Mouse (Mus musculus): Measurements from ENCODE around the gene Sema4a. TPM values are rescaled to one million over a fixed set of nuclear protein-coding genes. Genes with fewer than 3 reads are reported as not detected.

Gene Sema4a
- polyA plus RNA-seq, 1 experiment from 2014 or later = 9.9 TPM

DNA sequence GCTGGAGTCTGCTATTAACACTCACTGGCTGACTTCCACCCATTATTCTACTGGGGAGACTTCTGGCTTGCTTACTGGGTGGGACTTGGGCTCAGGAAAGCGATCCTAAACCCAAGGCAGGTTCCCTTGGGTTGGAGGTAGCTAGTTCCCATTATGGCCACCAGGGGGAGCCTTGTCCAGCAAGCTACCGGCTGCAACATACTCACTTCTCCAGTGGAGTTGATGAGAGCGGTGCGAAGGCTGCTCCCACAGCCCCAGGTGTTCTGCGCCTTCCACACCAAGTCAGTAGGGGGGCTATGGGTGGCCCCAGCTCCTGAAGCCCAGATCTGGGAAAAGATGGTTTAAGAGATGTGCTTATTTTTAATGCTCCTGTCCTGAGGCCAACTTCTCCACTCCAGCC is 22.6 kb upstream of the Sema4a start:
- Histone ChIP-seq H3K36me3 (peaks cover 61% of the 10 kb centered on the region), H3K9me3 (no peaks in the 10 kb centered on the region), H3K27me3 (peaks cover 62% of the 10 kb centered on the region), H3K4me1 (peaks cover 11% of the 10 kb centered on the region), H3K4me2 (replicated peaks) (no peak overlapping the region), H3K9ac (no peak overlapping the region), H3K4me3 (no peak overlapping the region), H3K27ac (no peak overlapping the region)
- ATAC-seq (ENCODE audit: low FRiP score, low read depth) = peak; percentile 46; the same call in 1 of the 2 replicates
- 6% methylated on average over 5 of the region's 5 CpGs for WGBS

DNA sequence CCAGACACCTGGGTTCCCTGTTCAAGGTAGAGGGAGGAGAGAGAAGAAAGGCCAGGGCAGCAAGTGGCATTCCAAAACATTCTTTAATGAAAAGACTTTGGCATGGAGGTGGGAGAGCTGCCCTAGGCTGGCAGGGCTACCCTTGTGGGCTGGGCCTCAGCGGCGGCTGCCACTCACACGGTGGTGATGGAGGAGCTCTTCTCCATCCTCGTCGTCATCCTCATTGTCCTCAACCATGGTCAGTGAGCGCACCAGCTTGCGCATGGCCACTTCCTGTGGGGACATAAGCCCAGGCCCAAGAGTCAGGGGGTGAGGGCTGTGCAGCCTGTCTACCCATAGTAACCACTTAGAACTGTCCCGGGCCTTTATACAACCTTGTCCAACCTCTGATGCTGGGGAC is 22.2 kb upstream of the Sema4a start:
- H3K27ac ChIP-seq = no peak overlapping the region
- H3K9me3 ChIP-seq = no peaks in the 10 kb centered on the region
- peaks cover 62% of the 10 kb centered on the region for H3K27me3 ChIP-seq
- no peak overlapping the region for H3K4me3 ChIP-seq
- ATAC-seq (ENCODE audit: low FRiP score, low read depth) = no peak
- H3K4me1 ChIP-seq = peaks cover 6% of the 10 kb centered on the region
- H3K36me3 ChIP-seq = peaks cover 61% of the 10 kb centered on the region
- H3K4me2 ChIP-seq (replicated peaks) = no peak overlapping the region
- H3K9ac ChIP-seq = no peak overlapping the region
- 80% methylated on average over 8 of the region's 8 CpGs for WGBS

DNA sequence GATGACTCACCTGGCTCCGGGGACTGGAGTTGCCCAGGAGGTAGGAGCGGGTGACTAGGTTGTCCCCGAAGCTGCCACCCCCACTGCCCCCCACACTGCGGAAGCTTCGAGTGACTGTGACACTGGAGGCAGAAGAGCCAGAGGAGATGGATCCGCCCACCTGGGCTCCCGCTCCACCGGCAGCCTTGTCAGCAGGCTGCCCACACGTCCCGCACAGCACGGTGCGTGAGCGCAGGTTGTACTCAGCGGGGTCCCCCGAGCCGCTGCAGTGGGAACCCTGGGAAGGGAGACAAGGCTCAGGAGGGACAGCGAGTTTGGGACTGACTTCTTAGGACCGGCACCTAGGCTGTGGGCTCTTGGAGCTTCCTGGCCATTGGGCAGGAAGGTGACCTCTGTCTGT is 21.4 kb upstream of the Sema4a start:
- H3K27ac ChIP-seq = no peak overlapping the region
- 0 out of 2 replicates have a peak, but pooled peaks cover 7% of the 10 kb centered on the region for H3K4me1 ChIP-seq
- no peak overlapping the region for H3K4me2 ChIP-seq (replicated peaks)
- H3K9me3 ChIP-seq = no peaks in the 10 kb centered on the region
- H3K27me3 ChIP-seq = peaks cover 60% of the 10 kb centered on the region
- H3K36me3 ChIP-seq = peaks cover 53% of the 10 kb centered on the region
- H3K9ac ChIP-seq = no peak overlapping the region
- WGBS = 31% methylated on average over 18 of the region's 18 CpGs
- ATAC-seq (ENCODE audit: low FRiP score, low read depth) = no peak
- no peak overlapping the region for H3K4me3 ChIP-seq

DNA sequence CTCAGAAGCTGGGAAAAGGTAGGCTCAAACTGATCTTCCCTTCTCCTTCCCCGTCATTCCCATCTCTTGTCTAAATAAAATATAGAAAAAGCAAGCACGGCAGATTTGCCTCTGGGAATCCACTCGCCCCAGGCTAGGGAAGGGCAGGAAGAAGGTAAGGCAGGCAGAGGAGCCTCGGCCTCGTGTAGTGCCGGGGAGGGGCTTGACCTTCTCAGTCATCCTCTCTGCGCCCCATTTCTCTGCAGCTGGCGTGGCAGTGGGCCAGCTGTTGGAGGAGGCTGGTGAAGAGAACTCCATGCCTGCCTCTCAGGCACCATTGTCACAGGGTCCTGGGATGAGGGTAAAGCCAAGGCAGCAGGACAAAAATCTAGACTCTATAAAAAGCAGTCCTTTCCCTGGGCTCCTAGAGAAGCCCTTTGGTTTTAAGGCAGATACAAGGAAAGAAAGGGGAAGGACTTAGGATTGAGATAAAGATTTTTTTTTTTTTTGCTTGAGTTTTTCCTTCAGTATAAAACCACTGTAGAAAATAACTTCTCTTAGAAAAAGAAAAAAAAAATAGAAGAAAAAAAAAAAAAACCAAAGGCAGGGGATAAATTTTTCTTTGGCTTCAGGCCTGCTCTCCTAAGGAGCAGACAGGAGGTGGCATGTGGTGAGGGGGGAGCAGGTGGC is 20.5 kb upstream of the Sema4a start:
- Histone ChIP-seq H3K4me3 (no peak overlapping the region), H3K4me1 (0 out of 2 replicates have a peak, but pooled peaks cover 7% of the 10 kb centered on the region), H3K9me3 (no peaks in the 10 kb centered on the region), H3K36me3 (peaks cover 44% of the 10 kb centered on the region), H3K27me3 (peaks cover 51% of the 10 kb centered on the region), H3K9ac (no peak overlapping the region), H3K4me2 (replicated peaks) (no peak overlapping the region), H3K27ac (no peak overlapping the region)
- WGBS = 53% methylated on average over 8 of the region's 8 CpGs
- no peak for ATAC-seq (ENCODE audit: low FRiP score, low read depth)

DNA sequence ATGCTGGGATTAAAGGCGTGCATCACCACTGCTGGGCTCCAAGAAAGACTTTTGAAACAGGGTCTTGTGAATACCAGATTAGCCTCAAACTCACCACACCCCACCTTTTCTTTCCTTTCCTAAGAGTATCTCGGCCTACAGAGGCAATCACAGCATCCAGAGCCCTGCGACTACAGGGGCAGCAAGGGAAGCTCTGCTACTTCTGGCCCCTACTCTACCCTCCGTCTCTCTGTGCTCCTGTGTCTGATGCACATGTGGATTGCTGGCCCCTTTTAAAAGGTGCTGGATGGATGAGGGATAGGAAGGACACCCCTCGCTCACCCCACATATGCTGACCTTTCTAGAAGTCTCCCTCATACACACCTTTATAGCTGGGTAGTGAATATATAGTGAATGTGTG is 19.7 kb upstream of the Sema4a start:
- H3K4me3 ChIP-seq = no peak overlapping the region
- no peak overlapping the region for H3K4me2 ChIP-seq (replicated peaks)
- H3K36me3 ChIP-seq = peaks cover 36% of the 10 kb centered on the region
- H3K4me1 ChIP-seq = 0 out of 2 replicates have a peak, but pooled peaks cover 7% of the 10 kb centered on the region
- H3K9ac ChIP-seq = no peak overlapping the region
- no peaks in the 10 kb centered on the region for H3K9me3 ChIP-seq
- no peak for ATAC-seq (ENCODE audit: low FRiP score, low read depth)
- H3K27me3 ChIP-seq = peaks cover 43% of the 10 kb centered on the region
- no peak overlapping the region for H3K27ac ChIP-seq
- WGBS = 80% methylated on average over 5 of the region's 5 CpGs

DNA sequence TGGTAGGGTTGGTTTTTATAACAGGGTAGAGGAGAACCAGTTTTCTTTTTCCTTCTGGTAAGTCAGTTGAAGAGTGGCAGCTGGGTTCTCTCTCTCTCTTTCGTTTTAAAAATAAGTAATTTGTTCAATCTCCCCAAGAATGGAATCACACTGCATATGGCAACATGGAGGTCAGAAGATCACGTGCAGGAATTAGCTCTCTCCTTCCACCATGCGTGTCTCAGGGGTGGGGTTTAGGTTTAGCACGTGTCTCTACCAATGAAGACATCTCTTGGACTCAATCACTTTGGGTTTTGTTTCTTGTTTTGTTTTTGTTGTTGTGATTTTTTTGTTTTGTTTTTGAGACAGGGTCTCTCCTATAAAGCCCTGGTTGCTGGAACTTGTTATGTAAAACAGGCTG is 18.8 kb upstream of the Sema4a start:
- H3K27me3 ChIP-seq = peaks cover 34% of the 10 kb centered on the region
- no peak overlapping the region for H3K4me3 ChIP-seq
- no peak overlapping the region for H3K9ac ChIP-seq
- ATAC-seq (ENCODE audit: low FRiP score, low read depth) = no peak
- H3K4me2 ChIP-seq (replicated peaks) = no peak overlapping the region
- H3K36me3 ChIP-seq = peaks cover 27% of the 10 kb centered on the region
- 0 out of 2 replicates have a peak, but pooled peaks cover 5% of the 10 kb centered on the region for H3K4me1 ChIP-seq
- 79% methylated on average over 4 of the region's 4 CpGs for WGBS
- no peak overlapping the region for H3K27ac ChIP-seq
- no peaks in the 10 kb centered on the region for H3K9me3 ChIP-seq

DNA sequence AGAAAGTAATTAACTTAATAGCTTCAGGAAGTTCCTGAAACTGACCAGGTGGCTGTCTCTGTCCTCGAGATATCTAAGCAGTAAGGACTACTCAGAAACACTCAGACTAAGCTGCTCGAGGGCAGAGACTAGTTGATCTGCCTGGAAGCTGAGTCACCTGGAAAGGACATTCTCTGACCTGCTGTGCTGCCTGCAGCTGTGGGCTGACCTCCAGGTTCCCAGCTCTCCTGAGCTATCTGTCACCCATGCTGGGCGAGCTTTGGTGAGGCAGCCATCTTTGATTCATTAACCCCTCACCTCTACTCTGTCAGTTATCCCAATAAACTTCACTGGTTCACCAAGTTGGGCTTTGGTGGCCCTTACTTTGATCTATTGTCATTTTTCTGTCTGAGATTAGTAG is 18.2 kb upstream of the Sema4a start:
- Histone ChIP-seq H3K9ac (no peak overlapping the region), H3K4me1 (0 out of 2 replicates have a peak, but pooled peaks cover 3% of the 10 kb centered on the region), H3K4me3 (no peak overlapping the region), H3K27me3 (peaks cover 28% of the 10 kb centered on the region), H3K4me2 (replicated peaks) (no peak overlapping the region), H3K36me3 (peaks cover 22% of the 10 kb centered on the region), H3K9me3 (no peaks in the 10 kb centered on the region), H3K27ac (no peak overlapping the region)
- no peak for ATAC-seq (ENCODE audit: low FRiP score, low read depth)
- WGBS = 31% methylated on average over 3 of the region's 3 CpGs

DNA sequence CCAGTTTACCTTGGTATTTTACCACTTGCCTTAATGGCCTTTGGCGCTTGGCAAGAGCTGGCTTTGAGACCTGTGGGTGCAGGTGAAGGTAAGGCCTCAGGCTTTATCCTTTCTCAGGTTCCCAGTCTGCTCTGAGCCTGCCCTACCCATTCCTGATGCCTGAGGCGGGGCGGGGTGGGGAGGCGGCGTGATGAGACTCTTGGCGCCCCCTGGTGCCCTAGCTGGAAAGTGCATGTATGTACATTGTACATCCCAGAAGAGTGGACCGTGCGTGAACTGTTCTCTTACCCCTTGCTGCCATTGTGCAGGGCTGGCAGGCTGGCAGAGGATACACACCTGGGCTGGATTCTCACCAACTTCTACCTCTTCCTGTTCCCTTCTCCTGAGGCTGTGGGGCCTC is 16.8 kb upstream of the Sema4a start:
- peak; percentile 78; the same call in 1 of the 2 replicates for ATAC-seq (ENCODE audit: low FRiP score, low read depth)
- WGBS = 3% methylated on average over 8 of the region's 8 CpGs
- no peak overlapping the region for H3K4me2 ChIP-seq (replicated peaks)
- no peak overlapping the region for H3K4me3 ChIP-seq
- H3K27ac ChIP-seq = no peak overlapping the region
- no peaks in the 10 kb centered on the region for H3K9me3 ChIP-seq
- 0 out of 2 replicates have a peak, but pooled peaks cover 10% of the 10 kb centered on the region for H3K4me1 ChIP-seq
- peaks cover 14% of the 10 kb centered on the region for H3K27me3 ChIP-seq
- H3K36me3 ChIP-seq = peaks cover 14% of the 10 kb centered on the region
- no peak overlapping the region for H3K9ac ChIP-seq

DNA sequence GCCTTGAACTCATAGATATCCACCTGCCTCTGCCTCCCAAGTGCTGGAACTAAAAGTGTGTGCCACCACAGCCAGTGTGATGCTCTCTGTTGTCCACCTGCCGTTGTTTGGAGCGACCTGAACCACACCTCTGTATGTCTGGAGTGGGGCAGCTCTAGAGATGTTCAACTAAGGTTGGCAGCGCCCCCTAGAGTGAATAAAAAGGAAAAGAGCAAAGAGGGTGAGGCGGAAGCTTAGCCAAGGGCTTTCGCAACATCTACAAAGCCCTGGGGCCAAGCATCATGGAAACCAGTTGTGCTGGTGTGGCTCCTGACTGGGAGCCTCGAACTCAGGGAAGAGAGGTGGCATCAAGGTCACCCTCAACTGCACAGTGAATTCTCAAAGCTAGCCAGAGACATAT is 15.4 kb upstream of the Sema4a start:
- 61% methylated on average over 6 of the region's 6 CpGs for WGBS
- no peaks in the 10 kb centered on the region for H3K9me3 ChIP-seq
- no peak for ATAC-seq (ENCODE audit: low FRiP score, low read depth)

DNA sequence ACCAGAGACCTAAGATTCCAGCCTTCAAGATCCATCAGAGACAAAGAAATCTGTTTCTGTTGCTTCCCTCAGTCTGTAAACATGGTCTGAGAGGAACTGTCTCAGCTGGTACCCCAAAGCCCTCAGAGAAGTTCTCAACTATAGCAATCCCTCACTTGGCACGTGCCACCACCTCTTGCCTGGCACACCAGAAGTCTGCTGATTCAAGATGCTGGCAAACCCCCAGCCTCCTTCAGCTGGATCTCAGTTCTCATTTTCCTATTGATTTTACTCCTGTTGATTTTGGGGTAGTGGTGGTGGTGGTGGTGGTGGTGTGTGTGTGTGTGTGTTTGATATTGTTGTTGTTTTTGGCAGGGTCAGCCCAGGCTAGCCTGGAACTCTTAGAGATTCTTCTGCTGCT is 12.6 kb upstream of the Sema4a start:
- 0 out of 2 replicates have a peak, but pooled peaks cover 10% of the 10 kb centered on the region for H3K4me1 ChIP-seq
- H3K4me2 ChIP-seq (replicated peaks) = no peak overlapping the region
- 0 out of 2 replicates have a peak, but pooled peaks cover under 1% of the 10 kb centered on the region for H3K27me3 ChIP-seq
- 0 out of 2 replicates have a peak, but pooled peaks cover 8% of the 10 kb centered on the region for H3K9me3 ChIP-seq
- no peaks in the 10 kb centered on the region for H3K36me3 ChIP-seq
- no peak overlapping the region for H3K4me3 ChIP-seq
- WGBS = 88% methylated on average over 1 of the region's 1 CpGs
- H3K9ac ChIP-seq = no peak overlapping the region
- H3K27ac ChIP-seq = peak overlapping the region; percentile 0; the same call in 1 of the 2 replicates
- ATAC-seq (ENCODE audit: low FRiP score, low read depth) = no peak

More for the DNA sequence above, 15.4 kb upstream of the Sema4a start:
- Histone ChIP-seq H3K36me3 (peaks cover 5% of the 10 kb centered on the region), H3K4me3 (no peak overlapping the region), H3K27ac (no peak overlapping the region), H3K9ac (no peak overlapping the region), H3K27me3 (peaks cover 4% of the 10 kb centered on the region; the same call in 1 of the 2 replicates), H3K4me2 (replicated peaks) (no peak overlapping the region), H3K4me1 (0 out of 2 replicates have a peak, but pooled peaks cover 10% of the 10 kb centered on the region)

DNA sequence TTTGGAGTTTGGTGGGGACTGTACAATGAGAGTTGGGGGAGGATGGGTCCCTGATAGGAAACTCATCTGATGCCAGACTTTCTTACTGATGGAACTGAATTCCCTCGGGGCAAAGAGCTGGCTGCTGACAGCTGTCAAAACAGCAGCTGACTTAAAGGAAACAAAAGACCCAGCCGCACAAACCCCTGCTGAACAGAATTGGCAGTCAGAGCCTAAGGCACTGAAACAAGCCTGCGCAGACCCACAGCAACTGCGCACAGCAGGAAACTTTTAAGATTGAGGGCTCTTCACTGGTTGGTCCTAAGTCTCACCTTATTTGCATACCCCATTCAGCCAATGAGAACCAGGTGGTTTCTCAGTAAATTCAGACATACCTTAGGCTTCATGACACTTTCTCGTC is 12.0 kb upstream of the Sema4a start:
- 31% methylated on average over 5 of the region's 5 CpGs for WGBS
- 0 out of 2 replicates have a peak, but pooled peaks cover 9% of the 10 kb centered on the region for H3K4me1 ChIP-seq
- H3K27me3 ChIP-seq = 0 out of 2 replicates have a peak, but pooled peaks cover 3% of the 10 kb centered on the region
- no peak overlapping the region for H3K4me2 ChIP-seq (replicated peaks)
- H3K9ac ChIP-seq = no peak overlapping the region
- H3K27ac ChIP-seq = peak overlapping the region; percentile 0; the same call in 1 of the 2 replicates
- no peak overlapping the region for H3K4me3 ChIP-seq
- H3K36me3 ChIP-seq = no peaks in the 10 kb centered on the region
- 0 out of 2 replicates have a peak, but pooled peaks cover 8% of the 10 kb centered on the region for H3K9me3 ChIP-seq
- ATAC-seq (ENCODE audit: low FRiP score, low read depth) = no peak

DNA sequence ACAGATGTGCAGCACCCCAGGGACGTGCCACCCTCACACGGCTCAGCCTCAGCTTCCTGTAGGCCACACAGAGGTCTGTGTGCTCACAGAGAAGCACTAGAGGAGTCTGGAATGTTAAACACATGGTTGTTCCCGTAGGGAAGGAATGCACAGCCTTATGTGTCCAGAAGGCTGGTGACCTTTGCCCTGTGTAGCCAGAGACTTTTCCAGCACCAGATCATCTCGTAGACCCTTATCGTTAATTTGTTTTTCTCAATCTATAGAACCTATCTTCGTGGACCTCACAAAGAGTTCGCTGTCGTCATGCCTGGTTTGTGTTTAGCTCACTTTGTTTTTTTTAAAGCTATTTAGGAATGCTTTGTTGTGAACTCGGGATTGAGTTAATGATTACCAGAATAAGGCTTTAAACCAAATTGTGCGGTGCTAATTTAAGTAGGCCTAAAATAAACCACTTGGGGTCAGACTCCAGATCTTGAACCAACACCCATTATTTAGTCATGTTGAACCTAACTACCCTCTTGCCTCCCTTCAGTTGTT is 10.0 kb upstream of the Sema4a start:
- no peak overlapping the region for H3K9ac ChIP-seq
- no peak for ATAC-seq (ENCODE audit: low FRiP score, low read depth)
- H3K4me2 ChIP-seq (replicated peaks) = no peak overlapping the region
- H3K27me3 ChIP-seq = 0 out of 2 replicates have a peak, but pooled peaks cover 3% of the 10 kb centered on the region
- 25% methylated on average over 10 of the region's 10 CpGs for WGBS
- 0 out of 2 replicates have a peak, but pooled peaks cover 8% of the 10 kb centered on the region for H3K9me3 ChIP-seq
- H3K36me3 ChIP-seq = no peaks in the 10 kb centered on the region
- no peak overlapping the region for H3K27ac ChIP-seq
- no peak overlapping the region for H3K4me3 ChIP-seq
- peaks cover 10% of the 10 kb centered on the region; the same call in 1 of the 2 replicates for H3K4me1 ChIP-seq
